Mouse (Mus musculus) granulocyte monocyte progenitor cell, adult 5-6 weeks (primary cell): ENCODE results near the gene Bri3bp. TPM values are rescaled to one million over a fixed set of nuclear protein-coding genes. Genes with fewer than 3 reads are reported as not detected.

Source experiments
- ATAC-seq: replicated peaks from 2 replicates; pipeline ENCODE4 v1.8.0; 2016; ENCODE audit warnings: mild to moderate bottlenecking, moderate TSS enrichment, inconsistent platforms; ENCODE audit not compliant: poor library complexity, severe bottlenecking
- total RNA-seq, 2 experiments: library from RNA; stranded (forward) in 1 of 2; stranded (reverse) in 1 of 2; fragments of 200-712, 200-1000 nt in 1 of 2; fragments of >200 nt in 1 of 2; fragmentation: Nextera tagmentation in 1 of 2; gene quantifications; 2 replicates each; pipeline ENCODE4 v1.2.3; 2014 to 2017

Gene Bri3bp
- total RNA-seq, 2 experiments from 2014 or later: 25.4 to 43.5 TPM

DNA sequence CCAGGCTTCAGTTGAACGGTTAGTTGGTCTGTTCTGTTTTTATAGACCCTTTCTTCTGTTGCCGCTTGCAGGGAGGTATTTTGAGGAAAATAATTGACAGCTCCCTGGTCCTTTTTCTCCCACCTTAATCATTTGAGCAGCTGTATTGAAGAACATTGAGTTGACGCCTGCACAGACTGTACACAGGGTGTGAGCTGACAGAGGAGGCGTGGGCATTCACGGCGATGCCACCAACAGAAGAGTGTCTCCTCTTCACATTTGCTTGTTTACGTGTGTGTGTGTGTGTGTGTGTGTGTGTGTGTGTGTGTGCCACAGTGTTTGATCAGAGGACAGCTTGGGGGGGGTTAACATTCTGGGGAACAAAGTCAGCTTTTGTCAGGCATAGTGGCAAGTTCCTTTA is 5.0 kb downstream of the Bri3bp start:
- no peak for ATAC-seq

DNA sequence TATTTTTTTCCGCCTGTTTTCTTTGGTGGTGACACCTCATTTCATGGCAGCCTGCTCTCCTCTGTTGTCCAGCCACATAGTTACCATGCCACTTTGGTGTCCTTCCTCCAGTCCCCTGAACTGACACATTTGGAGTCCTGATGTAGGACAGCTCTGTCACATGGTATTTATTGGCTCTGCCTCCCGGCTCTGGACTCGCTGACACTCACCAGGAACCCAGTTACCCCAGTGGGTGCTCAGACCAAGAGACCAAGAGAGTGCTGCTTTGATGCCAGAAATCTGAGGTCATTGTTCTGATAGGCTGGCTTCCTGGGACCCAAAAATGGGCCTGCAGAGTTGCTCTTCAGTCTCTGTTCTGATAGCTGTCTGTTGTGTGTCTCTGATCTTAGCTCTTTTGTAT is 6.7 kb downstream of the Bri3bp start:
- no peak for ATAC-seq

DNA sequence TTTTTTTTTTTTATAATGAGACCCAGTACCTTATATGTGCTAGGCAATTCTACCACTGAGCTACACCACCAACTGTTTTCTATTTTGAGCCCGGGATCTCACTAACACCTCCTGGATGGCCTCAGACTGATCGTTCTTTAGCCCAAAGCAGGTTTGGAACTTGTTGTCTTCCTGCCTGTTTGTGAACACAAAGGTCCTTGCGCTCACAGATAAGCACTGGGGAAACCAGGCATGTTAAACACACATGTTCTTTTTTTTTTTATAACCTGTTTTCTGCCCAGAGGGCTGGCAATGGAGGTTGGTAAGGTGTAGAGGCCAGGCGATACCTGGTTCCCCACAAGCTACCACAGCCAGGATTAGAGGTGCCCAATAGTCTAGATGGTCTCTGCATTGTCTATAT is 7.3 kb downstream of the Bri3bp start:
- no peak for ATAC-seq

DNA sequence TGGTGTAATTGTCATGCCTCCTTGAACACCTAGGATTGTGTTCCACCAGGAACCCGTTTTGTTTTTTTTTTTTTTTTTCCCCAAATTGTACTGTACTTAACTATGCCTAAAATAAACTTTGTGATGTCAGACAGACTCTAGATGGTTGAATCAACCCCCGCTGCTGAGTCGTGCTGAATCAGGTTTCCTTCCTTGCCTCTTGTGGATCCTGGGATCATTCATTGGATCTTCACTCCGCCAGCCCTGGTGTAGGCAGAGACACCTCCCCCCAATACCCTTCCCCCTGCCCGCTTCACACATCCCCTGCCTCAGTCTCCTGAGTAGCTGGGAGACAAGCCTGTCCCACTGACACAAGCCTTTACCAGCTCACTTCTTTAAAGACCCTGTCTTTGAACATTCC is 7.9 kb downstream of the Bri3bp start:
- ATAC-seq: no peak

DNA sequence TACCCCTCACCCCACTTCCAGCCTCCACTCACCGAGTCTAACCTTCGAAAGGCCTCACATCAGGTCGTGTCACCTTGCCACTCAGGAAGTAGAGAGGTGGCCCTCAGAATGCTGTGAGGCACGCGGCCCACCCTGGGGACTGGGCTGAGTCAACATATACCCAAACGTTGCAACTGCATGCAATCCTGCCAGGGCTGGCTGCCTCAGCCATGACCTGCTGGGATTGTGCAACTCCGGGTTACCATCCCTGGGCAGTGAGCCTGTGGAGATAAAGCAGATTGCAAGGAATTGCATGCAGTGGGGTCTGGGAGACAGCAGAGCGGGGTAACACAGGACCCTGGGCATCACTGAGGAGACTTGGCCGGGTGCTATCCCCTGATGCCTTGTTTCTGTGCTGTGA is 11.2 kb downstream of the Bri3bp start:
- ATAC-seq: peak; percentile 66

DNA sequence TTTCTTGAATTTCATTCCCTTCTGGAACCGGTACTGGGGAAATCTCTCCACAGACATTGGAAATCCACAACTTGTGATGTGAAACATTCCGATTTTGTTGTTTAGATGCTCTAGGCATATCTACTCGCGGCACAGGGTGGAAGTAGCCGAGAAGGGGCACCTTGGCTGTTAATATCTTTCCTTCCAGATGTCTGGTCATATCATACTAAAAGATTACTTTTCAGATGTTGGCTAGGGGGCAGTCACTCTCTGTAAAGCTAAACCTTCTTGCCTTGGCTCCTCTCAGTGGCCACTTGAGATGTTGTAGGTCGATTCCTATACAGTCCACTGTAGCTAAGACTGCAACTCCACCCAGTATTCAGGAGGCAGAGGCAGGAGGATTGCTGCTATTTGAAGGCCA is 14.7 kb downstream of the Bri3bp start:
- ATAC-seq: no peak

DNA sequence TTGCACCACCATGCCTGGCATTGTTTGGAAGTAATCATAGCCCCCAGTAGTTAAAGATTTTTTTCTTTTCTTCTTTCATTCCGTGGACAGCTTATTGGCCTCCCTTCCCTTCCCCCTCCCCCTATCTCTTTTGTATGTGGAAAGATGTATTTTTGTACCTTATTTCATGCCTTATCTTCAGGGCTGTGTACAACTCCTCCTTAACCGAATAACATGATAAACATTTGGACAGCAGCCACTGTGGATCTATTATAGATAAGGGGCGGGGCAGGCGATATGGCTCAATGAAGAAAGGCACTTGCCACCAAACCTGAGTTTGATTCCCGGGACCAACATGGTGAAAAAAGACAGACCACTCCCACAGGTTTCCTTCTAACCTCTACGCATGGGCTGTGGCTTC is 16.2 kb downstream of the Bri3bp start:
- ATAC-seq: no peak

DNA sequence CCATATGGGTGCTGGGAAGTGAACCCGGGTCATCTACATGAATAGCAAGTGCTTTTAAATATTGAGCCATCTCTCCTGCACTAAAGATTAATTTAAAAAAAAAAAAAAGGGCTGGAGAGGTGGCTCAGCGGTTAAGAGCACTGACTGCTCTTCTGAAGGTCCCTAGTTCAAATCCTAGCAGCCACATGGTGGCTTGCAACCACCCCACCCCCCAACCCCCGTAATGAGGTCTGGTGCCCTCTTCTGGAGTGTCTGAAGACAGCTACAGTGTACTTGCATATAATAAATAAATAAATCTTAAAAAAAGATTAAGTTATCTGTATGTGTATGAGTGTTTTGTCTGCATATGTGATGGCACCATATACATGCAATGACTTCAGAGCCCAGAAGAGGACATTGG is 19.2 kb downstream of the Bri3bp start:
- ATAC-seq: no peak

DNA sequence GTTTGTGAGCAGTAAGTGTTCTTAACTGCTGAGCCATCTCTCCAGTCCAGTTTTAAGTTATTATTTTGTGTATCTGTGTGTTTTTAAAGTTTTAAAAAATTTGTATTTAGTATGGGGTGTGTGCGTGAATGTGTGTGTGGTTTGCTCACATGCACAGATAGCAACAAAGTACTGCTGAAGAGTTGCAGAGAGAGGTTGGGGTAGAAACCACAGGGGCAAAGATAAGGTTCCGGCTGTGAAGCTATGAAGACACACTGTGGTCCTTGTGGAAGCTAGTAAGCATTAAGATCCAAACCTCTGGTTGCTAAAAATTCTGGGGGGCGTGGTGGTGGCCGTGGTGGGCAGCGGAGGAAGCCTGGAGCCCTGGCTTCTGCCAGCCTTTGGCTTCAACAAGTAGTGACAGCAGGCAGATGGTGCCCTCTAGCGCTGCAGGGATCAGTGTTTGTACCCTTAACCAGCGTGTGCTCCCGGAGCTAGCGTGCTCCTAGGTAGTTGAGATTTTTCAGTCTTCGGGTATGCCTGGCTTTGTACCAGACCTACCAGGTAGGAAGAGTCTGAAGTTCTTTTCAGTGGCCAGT is 20.6 kb downstream of the Bri3bp start:
- ATAC-seq: peak; percentile 64

DNA sequence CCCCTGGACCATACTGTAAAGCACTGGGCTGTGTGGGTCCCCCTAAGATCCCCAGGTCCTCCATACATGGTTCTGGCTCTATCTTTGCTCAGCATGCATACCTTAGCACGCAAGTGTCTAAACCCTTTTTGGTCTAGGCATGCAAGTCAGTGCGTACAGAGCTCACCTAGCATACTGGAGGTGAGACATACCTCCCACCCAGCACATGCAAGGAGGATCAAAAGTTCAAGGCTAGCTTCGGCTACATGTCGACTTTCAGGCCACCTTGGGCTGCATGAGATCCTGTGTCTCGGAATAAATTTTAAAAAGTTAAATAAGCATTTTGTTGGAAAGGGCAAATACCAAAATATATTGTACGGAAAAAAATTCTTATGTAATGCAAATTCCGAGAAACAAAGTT is 23.8 kb downstream of the Bri3bp start:
- ATAC-seq: no peak

DNA sequence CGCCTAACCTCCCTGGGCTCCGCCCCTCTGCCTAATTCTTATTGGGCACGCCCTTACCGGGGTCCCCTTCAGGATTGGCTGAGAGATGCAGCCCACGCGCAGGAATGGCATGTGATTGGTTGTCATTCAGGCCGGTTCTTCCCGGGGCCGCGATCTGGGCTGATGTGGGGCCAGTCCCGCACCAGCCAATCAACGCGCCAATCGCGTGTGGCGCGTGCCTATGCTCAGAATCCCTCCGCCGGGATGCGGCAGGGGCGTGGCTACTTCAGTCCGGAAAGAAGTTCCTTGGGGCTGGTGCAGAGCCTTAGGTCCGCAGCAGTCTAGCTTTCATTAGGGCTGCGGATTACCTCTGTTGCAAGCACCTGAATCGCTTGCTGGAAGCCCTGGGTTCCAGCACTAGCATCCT is 24.3 kb downstream of the Bri3bp start:
- ATAC-seq: peak; percentile 95

DNA sequence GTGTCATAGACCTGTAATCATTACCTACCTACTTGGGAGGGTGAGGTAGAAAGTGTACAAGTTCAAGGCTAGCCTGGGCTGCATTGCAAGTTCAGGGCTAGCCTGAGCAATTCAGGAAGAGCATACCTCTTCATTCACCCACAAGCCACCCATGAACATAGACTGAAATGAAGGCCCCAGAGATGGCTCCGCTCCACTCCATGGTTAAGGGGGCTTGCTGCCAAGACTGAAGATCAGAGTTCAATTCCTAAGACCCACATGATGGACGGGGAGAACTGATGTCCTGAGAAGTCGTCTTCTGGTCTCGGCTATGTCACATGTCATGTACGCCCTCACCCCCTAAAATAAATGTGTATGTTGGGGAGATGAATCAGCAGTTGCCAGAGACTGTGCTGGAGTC is 25.1 kb downstream of the Bri3bp start:
- no peak for ATAC-seq

DNA sequence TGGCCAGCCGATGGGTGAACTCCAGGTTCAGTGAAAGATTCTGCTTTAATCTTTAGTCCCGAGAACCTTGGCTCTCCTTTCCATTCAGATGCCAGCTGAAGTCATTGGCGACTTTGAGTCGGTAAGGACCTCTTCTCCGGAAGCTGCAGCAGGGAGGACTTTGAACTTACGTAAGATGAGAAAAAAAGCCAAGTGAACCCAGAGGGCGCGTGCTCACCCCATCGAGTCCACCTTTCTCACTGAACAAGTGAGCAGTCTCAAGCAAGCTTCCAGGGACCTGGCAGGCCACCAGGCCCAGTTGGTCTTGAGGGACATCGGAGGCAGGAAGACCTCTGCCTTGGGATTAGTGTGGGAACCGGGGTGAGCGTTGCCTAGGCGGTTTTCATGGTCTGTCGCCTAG is 25.9 kb downstream of the Bri3bp start:
- ATAC-seq: no peak

DNA sequence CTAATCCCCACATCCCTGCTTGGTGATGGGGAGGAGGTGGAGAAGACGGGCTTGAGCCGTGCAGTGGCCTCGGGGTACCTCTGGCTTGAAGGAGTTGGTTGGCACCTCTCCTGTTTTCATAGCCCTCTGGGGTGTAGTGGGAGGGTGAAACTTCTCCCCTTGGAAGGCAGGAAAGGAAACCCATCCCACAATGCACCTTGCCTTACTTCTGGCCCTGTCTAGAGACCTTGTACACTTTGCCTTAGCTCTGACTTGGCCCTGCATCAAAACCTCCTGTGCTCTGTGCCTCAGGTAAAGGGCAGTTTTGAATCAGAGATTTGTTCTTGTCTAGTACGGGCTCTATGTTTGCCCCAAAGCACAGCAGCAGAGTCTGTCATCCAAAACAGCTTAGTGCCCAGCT is 29.3 kb downstream of the Bri3bp start:
- ATAC-seq: no peak

DNA sequence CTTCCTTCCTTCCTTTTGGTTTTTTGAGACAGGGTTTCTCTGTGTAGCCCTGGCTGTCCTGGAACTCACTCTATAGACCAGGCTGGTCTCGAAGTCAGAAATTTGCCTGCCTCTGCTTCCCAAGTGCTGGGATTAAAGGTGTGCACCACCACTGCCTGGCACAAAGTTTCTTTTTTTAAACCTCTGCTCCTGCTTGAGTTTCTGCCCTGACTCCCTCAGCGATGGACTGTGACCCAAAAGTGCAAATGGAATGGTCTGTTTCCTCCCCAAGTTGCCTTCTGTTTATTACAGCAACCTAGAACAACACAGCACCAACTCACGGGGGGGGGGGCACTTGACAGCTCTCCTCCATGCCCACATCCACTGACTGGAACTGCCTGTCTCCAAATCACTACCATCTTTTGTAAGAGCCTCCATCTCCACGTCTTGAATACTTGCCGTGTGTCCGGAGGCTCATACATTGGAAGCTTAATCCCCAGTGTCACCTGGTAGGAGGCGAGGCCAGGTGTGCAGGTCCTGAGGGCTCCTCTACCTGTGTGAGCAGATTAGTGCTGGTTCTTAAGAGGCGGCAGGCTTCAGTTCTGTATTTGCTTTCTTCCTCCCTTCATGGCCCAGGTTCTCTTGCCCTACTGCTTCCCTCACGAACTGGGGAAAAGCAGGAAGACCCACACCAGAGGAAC is 31.6 kb downstream of the Bri3bp start:
- ATAC-seq: no peak

DNA sequence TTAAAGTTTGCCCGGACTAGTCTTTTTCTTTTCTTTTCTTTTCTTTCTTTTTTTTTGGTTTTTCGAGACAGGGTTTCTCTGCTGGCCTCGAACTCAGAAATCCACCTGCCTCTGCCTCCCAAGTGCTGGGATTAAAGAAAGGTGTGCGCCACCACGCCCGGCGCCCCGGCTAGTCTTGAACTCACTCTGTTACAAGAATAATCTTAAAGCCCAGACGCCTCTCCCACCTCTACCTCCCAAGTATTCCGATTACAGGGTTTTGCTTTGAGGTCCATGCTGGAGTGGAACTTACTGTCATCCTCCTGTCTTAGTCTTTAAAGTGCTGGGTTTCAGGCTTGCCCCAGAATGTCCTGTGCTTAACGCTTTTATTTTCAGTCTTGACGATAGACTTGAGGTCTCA is 33.7 kb downstream of the Bri3bp start:
- ATAC-seq: no peak

DNA sequence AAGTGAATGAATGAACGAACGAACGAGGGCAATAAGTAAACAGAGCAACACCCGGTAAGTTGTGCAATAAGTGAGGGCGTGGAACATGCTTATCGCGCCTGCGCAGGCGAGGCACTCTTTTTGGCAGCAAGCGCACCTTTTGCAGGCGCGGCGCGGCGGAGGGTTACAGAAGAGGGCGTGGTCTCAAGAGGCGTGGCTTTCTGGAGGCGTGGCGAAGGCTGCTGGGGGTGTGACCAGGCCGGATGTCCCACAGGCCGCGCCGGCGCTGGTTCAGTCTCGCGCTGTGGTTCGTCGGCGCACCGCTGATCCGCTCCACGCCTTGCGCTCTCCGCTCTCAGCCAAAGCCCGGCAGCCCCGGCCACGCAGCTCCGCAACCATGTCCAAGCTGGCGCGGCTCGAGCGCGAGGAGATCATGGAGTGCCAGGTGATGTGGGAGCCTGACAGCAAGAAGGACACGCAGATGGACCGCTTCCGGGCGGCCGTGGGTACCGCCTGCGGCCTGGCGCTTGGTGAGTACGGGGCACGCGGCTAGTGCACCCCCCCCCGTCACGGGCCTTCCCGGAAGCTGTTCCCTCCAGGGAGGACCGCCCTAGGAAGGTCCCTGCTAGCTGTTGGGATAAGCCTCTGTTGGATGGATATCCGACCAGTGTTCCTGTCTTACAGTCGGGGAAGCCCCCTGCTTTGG is 34.4 kb downstream of the Bri3bp start, which contains the start of gene Aacs:
TSS of gene Aacs (plus strand) at position 214 of the 685 bp plus-strand sequence.
- peak; percentile 95 for ATAC-seq

DNA sequence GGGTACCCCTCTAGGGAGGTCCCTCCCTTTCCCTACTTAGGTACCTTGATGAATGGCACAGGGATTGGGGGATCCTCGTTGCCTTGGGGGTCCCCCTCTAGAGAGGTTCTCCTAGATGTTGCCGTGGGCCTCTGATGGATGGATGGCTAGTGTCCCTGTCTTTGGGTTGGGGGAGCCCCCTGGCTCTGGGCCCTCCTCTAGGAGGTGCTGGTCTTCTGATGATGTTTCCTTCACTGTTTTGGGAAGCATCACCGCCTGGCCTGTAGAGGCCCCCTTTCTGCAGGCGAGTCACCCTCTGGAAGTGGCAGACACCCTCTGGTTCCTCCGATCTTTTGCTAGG is 34.9 kb downstream of the Bri3bp start:
- peak; percentile 6; the same call in 1 of the 2 replicates for ATAC-seq

DNA sequence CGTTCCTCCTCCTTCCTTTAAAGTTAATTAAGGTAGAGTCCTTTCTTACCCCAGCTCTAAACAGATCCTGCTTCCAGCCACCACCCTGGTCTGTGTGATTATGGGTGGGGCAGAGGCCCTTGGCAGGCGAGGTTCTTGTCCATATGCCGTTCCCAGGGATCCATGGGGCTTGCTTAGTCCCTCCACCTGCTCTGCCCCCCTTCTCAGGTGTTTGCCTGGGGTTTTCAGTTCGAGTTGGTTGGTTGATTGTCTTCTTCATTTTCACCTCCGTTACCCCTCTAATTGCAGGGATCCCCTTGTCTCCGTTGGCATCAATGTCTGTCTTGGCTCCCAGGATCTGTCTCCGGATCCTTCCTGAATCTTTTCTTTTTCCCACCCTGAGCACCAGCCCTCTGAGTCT is 35.4 kb downstream of the Bri3bp start:
- ATAC-seq: no peak

DNA sequence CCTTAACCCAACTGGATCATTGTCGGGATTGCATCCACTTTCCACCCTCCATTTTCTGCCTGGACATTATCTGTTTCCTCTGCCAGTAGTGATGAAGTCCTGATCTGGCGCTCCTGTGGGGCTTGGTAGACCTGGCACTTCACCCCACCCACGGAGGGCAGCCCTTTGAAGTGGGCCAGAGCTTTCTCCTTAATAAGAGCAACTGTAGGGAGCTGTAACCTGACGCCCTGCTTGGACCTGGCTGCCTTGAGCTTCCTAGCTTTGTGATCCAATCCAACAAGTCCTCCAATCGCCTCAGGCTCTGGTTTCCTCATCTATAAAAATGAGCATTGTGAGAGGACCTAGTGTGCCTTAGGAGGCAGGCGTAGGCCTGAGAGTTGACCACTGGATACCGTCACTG is 36.2 kb downstream of the Bri3bp start:
- ATAC-seq: no peak

DNA sequence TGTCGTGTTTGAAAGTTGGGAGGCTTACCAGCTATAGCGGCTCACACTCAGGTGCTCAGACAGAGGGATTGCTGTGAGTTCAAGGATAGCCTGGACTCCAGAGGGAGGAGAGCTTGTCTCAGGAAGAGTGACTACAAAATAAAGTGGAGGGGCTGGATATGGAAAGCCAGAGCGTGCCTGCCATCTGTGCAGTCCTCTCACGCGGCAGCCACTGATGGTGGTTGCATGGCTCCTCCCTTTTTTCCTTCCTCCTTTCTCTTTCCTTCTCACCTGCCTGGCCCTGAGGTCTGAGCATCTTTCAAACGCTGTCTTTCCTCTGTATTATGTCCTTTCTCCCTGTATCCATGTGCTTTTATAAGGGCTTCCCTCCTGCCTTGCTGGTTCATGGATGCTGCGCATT is 36.7 kb downstream of the Bri3bp start:
- ATAC-seq: no peak

DNA sequence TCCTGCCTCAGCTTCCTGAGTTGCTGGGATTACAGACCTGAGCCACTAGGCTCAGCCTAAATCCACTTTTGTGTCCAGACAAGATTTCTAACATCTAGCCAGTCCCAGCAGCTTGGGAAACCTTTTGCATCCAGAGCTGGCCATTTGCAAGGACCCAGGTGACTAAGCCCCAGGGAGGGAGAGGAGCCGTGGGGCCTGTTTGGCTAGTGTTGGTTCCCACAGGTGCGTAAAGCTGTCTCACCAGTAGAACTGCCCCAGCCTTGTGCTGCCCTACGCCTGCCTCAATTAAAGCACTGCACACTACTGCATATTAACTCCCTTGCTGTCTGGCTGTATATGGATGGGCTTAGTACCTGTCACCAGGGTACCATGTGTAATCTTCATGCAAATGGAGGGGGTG is 38.0 kb downstream of the Bri3bp start:
- no peak for ATAC-seq
